Mouse (Mus musculus) lung, embryonic 16.5 days (tissue): ENCODE measurements around the gene Coro1b. TPM values are rescaled to one million over a fixed set of nuclear protein-coding genes. Genes with fewer than 3 reads are reported as not detected.

ENCODE experiments used
- ATAC-seq: fragments of 200-750 bp; cut with Nextera tagmentation; 2 replicates; pipeline ENCODE4 v1.8.0; 2017; ENCODE audit warnings: low read depth, mild to moderate bottlenecking, moderate library complexity
- H3K27ac ChIP-seq: fragments of 300-500 bp; sonication (generic); 2 replicates; pipeline ENCODE4 v1.5.1; 2014; ENCODE audit warnings: mild to moderate bottlenecking, control low read depth, low read length
- H3K27me3 ChIP-seq: fragments of 300-500 bp; sonication (generic); 2 replicates; pipeline ENCODE4 v1.6.1; 2014; ENCODE audit warnings: low read depth, low read length, mixed read lengths; ENCODE audit not compliant: control insufficient read depth, insufficient read depth
- H3K36me3 ChIP-seq: fragments of 300-500 bp; sonication (generic); 2 replicates; pipeline ENCODE4 v1.6.1; 2014; ENCODE audit warnings: low read length; ENCODE audit not compliant: control insufficient read depth, insufficient read depth
- H3K4me1 ChIP-seq: fragments of 300-500 bp; sonication (generic); replicated peaks from 2 replicates; pipeline ENCODE4 v1.6.1; 2014; ENCODE audit warnings: low read length, mixed read lengths; ENCODE audit not compliant: control insufficient read depth, insufficient read depth
- H3K4me2 ChIP-seq: fragments of 300-500 bp; sonication (generic); 2 replicates; pipeline ENCODE4 v1.6.1; 2014; ENCODE audit warnings: low read depth, low read length, control low read depth
- H3K4me3 ChIP-seq: fragments of 300-500 bp; sonication (generic); 2 replicates; pipeline ENCODE4 v1.5.1; 2014; ENCODE audit warnings: mild to moderate bottlenecking, low read length, control low read depth
- H3K9ac ChIP-seq: fragments of 300-500 bp; sonication (generic); 2 replicates; pipeline ENCODE4 v1.6.1; 2014; ENCODE audit warnings: low read length, control low read depth
- H3K9me3 ChIP-seq: fragments of 300-500 bp; sonication (generic); 2 replicates; pipeline ENCODE4 v1.6.1; 2016; ENCODE audit warnings: low read length; ENCODE audit not compliant: control insufficient read depth
- WGBS: fragments of 180-500 bp; shearing (Covaris S2); extraction: QIAGEN DNeasy Blood & Tissue Kit; methylation state at CpG from one replicate; pipeline ENCODE4 v1.1.7; 2014; 5-methylcytosine and 5-hydroxymethylcytosine counted together
- polyA plus RNA-seq: library from polyadenylated mRNA; unstranded; fragments of >200 nt; fragmentation: Nextera tagmentation; extraction: Ambion mirVana; gene quantifications from 2 replicates; pipeline ENCODE4 v1.2.1, GENCODE M21; 2015

The Coro1b gene
- polyA plus RNA-seq, 1 experiment from 2014 or later = 174 TPM

- no peak for ATAC-seq
- peaks cover 25% of the 10 kb centered on the region for H3K4me1 ChIP-seq
- no peaks in the 10 kb centered on the region for H3K27me3 ChIP-seq
- H3K36me3 ChIP-seq = peaks cover 39% of the 10 kb centered on the region
- H3K4me3 ChIP-seq = no peak overlapping the region
- 49% methylated on average over 2 of the region's 2 CpGs for WGBS
- H3K9ac ChIP-seq = no peak overlapping the region
- no peak overlapping the region for H3K4me2 ChIP-seq
- no peaks in the 10 kb centered on the region for H3K9me3 ChIP-seq
- H3K27ac ChIP-seq = no peak overlapping the region
These were observed 47.6 kb downstream of the Coro1b start for GRCm38 (mm10) chr19:4196048-4196447.

DNA sequence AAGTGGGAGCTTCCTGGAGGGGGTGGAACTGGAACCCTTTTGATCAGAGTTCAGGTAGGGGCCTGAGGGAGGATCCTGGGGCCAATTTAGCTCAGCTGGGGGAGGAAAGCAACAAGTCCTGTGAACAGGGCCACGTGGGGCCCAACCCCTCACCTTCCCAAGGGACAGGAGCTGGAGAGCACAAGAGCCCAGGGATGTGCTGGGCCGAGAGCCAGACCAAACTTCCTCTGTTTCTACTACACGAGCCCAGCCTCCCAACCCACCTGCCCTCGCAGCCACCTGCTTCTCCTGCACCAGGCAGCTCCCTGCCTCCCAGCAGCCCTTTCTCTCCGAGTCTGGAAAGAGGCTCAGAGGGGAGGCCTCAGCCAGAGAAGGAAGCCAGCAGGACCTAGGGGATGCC, 48.1 kb downstream of the Coro1b start:
- Histone ChIP-seq H3K4me1 (peaks cover 20% of the 10 kb centered on the region), H3K27me3 (no peaks in the 10 kb centered on the region), H3K4me3 (no peak overlapping the region), H3K9me3 (no peaks in the 10 kb centered on the region), H3K4me2 (no peak overlapping the region), H3K9ac (no peak overlapping the region), H3K27ac (no peak overlapping the region), H3K36me3 (peaks cover 39% of the 10 kb centered on the region)
- no peak for ATAC-seq
- WGBS = 27% methylated on average over 5 of the region's 5 CpGs

GRCm38 (mm10) chr19:4197180-4197579, 48.8 kb downstream of the Coro1b start:
- Histone ChIP-seq H3K9me3 (no peaks in the 10 kb centered on the region), H3K27me3 (no peaks in the 10 kb centered on the region), H3K36me3 (peaks cover 39% of the 10 kb centered on the region), H3K9ac (no peak overlapping the region), H3K4me1 (peaks cover 23% of the 10 kb centered on the region), H3K4me3 (no peak overlapping the region), H3K27ac (no peak overlapping the region), H3K4me2 (no peak overlapping the region)
- ATAC-seq = no peak
- WGBS = 66% methylated on average over 3 of the region's 3 CpGs

DNA sequence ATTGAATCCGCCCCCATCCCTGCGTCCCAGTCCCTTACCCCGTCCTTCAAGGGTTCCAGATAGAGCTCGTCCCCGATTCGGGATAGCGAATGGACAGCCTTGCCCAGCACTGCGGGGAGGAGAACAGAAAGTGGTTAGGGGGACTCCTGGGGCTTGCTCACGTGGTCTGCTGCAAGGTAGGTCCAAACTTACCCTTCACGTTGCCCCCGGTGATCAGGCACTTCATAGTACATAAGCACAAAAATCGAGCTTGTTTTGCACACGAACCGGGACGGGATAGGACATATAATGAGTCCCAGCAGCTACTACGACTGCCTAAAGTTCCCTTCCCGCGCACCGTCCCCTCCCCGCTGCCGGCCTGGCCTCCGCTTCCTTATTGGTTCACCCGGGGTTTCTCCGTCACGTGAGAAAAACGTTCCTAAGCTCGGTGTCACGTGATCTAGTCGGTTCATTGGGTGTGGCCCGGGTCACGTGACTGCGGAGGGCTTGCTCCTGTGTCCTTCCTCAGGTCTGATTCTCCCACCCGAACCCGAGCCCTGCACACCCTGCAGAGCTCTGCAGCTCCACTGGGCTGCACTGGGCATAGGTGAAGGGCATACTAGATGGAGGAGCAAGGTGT, 53.0 kb downstream of the Coro1b start, which contains the start of gene Rad9a:
Gene Rad9a, minus strand, starts transcription at position 372 of the 619 bp plus-strand sequence.
- Histone ChIP-seq H3K4me2 (peak within 1 kb of the TSS; percentile 99), H3K4me1 (peaks cover 20% of the 10 kb centered on the region), H3K27ac (peak within 1 kb of the TSS; percentile 76), H3K36me3 (peaks cover 14% of the 10 kb centered on the region), H3K4me3 (peak within 1 kb of the TSS; percentile 84), H3K9me3 (no peaks in the 10 kb centered on the region), H3K9ac (peak within 1 kb of the TSS; percentile 92), H3K27me3 (peaks cover 4% of the 10 kb centered on the region; the same call in 1 of the 2 replicates)
- peak; percentile 85 for ATAC-seq
- WGBS = under 1% methylated on average over 34 of the region's 34 CpGs

DNA sequence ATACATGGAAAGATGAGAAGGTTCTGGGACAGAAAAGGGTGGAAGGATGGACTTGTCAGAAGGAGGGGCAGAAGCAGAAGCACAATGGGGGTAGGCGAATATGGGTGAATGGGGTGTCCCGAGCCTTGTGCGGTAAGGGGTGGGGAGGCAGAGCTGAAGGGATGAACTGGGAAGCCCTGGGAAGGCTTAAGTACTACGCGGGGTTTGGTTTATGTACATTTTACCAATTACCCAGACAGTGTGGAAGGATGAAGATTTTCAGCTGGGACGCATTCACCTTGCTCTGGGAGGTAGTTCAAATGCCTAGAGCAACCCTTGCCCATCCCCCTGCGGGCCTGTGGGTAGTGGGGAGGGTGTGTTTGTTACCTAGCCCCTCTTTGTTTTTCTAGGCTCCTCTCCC, 53.7 kb downstream of the Coro1b start:
- Histone ChIP-seq H3K4me3 (peak overlapping the region; percentile 84), H3K27ac (peak overlapping the region; percentile 45; the same call in 1 of the 2 replicates), H3K4me2 (peak overlapping the region; percentile 99), H3K9me3 (no peaks in the 10 kb centered on the region), H3K9ac (peak overlapping the region; percentile 86), H3K27me3 (peaks cover 6% of the 10 kb centered on the region), H3K36me3 (peaks cover 9% of the 10 kb centered on the region), H3K4me1 (peaks cover 20% of the 10 kb centered on the region)
- 23% methylated on average over 7 of the region's 7 CpGs for WGBS
- no peak for ATAC-seq

- ATAC-seq = no peak
- Histone ChIP-seq H3K9ac (0 out of 2 replicates have a peak overlapping the region, but pooled peaks have one; percentile 11), H3K36me3 (peaks cover 4% of the 10 kb centered on the region; the same call in 1 of the 2 replicates), H3K4me3 (no peak overlapping the region), H3K27me3 (peaks cover 6% of the 10 kb centered on the region), H3K27ac (peak overlapping the region; percentile 66; the same call in 1 of the 2 replicates), H3K9me3 (no peaks in the 10 kb centered on the region), H3K4me2 (no peak overlapping the region), H3K4me1 (peaks cover 20% of the 10 kb centered on the region)
- WGBS = 64% methylated on average over 3 of the region's 3 CpGs
These were observed 54.7 kb downstream of the Coro1b start for GRCm38 (mm10) chr19:4203148-4203547.

Other genes with a start within 250 kb of the Coro1b start
- 56.8 and 60.5 TPM in 2 replicates for gene Tcirg1, start 241.5 kb upstream of the Coro1b start, polyA plus RNA-seq
- 285 and 290 TPM in 2 replicates for gene Ndufs8, start 235.8 kb upstream of the Coro1b start, polyA plus RNA-seq
- 5.4 and 5.9 TPM in 2 replicates for gene Aldh3b1, start 218.8 kb upstream of the Coro1b start, polyA plus RNA-seq
- 21.7 and 21.9 TPM in 2 replicates for gene Unc93b1, start 213.4 kb upstream of the Coro1b start, polyA plus RNA-seq
- gene Aldh3b3, start 190.0 kb upstream of the Coro1b start, polyA plus RNA-seq = 0.18 and 0.24 TPM in 2 replicates
- 1.8 and 2.0 TPM in 2 replicates for gene Aldh3b2, start 176.3 kb upstream of the Coro1b start, polyA plus RNA-seq
- 11.9 and 13.3 TPM in 2 replicates for gene Acy3, start 162.0 kb upstream of the Coro1b start, polyA plus RNA-seq
- 0.11 TPM in 1 of 2 replicates, not detected in the other for gene Tbx10, start 155.9 kb upstream of the Coro1b start, polyA plus RNA-seq
- gene Nudt8, start 148.0 kb upstream of the Coro1b start, polyA plus RNA-seq = 21.8 and 22.0 TPM in 2 replicates
- 2.4 and 2.5 TPM in 2 replicates for gene Gm49405, start 148.0 kb upstream of the Coro1b start, polyA plus RNA-seq
- gene Doc2g, start 145.3 kb upstream of the Coro1b start, polyA plus RNA-seq = 3.8 and 3.9 TPM in 2 replicates
- 177 and 184 TPM in 2 replicates for gene Ndufv1, start 135.8 kb upstream of the Coro1b start, polyA plus RNA-seq
- gene Gstp1, start 110.6 kb upstream of the Coro1b start, polyA plus RNA-seq = 432 and 433 TPM in 2 replicates
- gene Gstp2, start 102.6 kb upstream of the Coro1b start, polyA plus RNA-seq = 3.5 and 5.0 TPM in 2 replicates
- 0.85 and 1.9 TPM in 2 replicates for gene Gstp3, start 89.0 kb upstream of the Coro1b start, polyA plus RNA-seq
- not detected in 2 replicates for gene Cabp2, start 67.0 kb upstream of the Coro1b start, polyA plus RNA-seq
- 111 and 128 TPM in 2 replicates for gene Cdk2ap2, start 51.4 kb upstream of the Coro1b start, polyA plus RNA-seq
- gene Pitpnm1, start 48.6 kb upstream of the Coro1b start, polyA plus RNA-seq = 12.6 and 14.4 TPM in 2 replicates
- 102 TPM in 2 replicates for gene Aip, start 22.8 kb upstream of the Coro1b start, polyA plus RNA-seq
- gene Gpr152, start 8.8 kb upstream of the Coro1b start, polyA plus RNA-seq = not detected in 2 replicates
- gene Cabp4, start 4.6 kb upstream of the Coro1b start, polyA plus RNA-seq = 0.16 TPM in 1 of 2 replicates, not detected in the other
- 4.6 and 14.2 TPM in 2 replicates for gene Ptprcap, start 5.0 kb downstream of the Coro1b start, polyA plus RNA-seq
- 51.6 and 52.7 TPM in 2 replicates for gene Rps6kb2, start 14.7 kb downstream of the Coro1b start, polyA plus RNA-seq
- gene Carns1, start 26.9 kb downstream of the Coro1b start, polyA plus RNA-seq = 2.5 and 3.2 TPM in 2 replicates
- 4.0 and 7.0 TPM in 2 replicates for gene Tbc1d10c, start 42.7 kb downstream of the Coro1b start, polyA plus RNA-seq
- gene Ppp1ca, start 43.4 kb downstream of the Coro1b start, polyA plus RNA-seq = 911 and 931 TPM in 2 replicates
- 30.5 and 33.6 TPM in 2 replicates for gene Rad9a, start 53.0 kb downstream of the Coro1b start, polyA plus RNA-seq
- gene Clcf1, start 65.6 kb downstream of the Coro1b start, polyA plus RNA-seq = 4.8 and 6.1 TPM in 2 replicates
- not detected in 2 replicates for gene AC109138.7, start 65.7 kb downstream of the Coro1b start, polyA plus RNA-seq
- gene Pold4, start 83.3 kb downstream of the Coro1b start, polyA plus RNA-seq = 32.6 and 38.0 TPM in 2 replicates
- 20.0 and 21.5 TPM in 2 replicates for gene Ssh3, start 120.6 kb downstream of the Coro1b start, polyA plus RNA-seq
- gene Ankrd13d, start 134.5 kb downstream of the Coro1b start, polyA plus RNA-seq = 3.5 and 5.2 TPM in 2 replicates
- gene Grk2, start 157.6 kb downstream of the Coro1b start, polyA plus RNA-seq = 13.7 and 15.0 TPM in 2 replicates
- gene Kdm2a, start 249.7 kb downstream of the Coro1b start, polyA plus RNA-seq = 35.1 and 42.9 TPM in 2 replicates